Mouse (Mus musculus) heart, postnatal 36 days (tissue): ENCODE data around the gene Alg5. TPM values are rescaled to one million over a fixed set of nuclear protein-coding genes. Genes with fewer than 3 reads are reported as not detected.
"Not testable (repeated sequence)": the region's sequence is repeated elsewhere in the genome, so short reads cannot be mapped to it uniquely, and the experiment has no call there.

Source experiments
- DNase-seq, 2 experiments: peaks; one replicate each; pipeline ENCODE4 v3.0.0; 2021 to 2022
- intact Hi-C: fragments of 180-260 bp; cut with DNase I; formaldehyde crosslinking; loops from one replicate; pipeline ENCODE4 v1.15.1; 2025
- total RNA-seq, 2 experiments: library from RNA; stranded (reverse); gene quantifications; 2 replicates each; pipeline ENCODE4 v1.2.3; 2021

Alg5 gene
- total RNA-seq, 2 experiments from 2014 or later = 9.9 to 11.5 TPM

DNA sequence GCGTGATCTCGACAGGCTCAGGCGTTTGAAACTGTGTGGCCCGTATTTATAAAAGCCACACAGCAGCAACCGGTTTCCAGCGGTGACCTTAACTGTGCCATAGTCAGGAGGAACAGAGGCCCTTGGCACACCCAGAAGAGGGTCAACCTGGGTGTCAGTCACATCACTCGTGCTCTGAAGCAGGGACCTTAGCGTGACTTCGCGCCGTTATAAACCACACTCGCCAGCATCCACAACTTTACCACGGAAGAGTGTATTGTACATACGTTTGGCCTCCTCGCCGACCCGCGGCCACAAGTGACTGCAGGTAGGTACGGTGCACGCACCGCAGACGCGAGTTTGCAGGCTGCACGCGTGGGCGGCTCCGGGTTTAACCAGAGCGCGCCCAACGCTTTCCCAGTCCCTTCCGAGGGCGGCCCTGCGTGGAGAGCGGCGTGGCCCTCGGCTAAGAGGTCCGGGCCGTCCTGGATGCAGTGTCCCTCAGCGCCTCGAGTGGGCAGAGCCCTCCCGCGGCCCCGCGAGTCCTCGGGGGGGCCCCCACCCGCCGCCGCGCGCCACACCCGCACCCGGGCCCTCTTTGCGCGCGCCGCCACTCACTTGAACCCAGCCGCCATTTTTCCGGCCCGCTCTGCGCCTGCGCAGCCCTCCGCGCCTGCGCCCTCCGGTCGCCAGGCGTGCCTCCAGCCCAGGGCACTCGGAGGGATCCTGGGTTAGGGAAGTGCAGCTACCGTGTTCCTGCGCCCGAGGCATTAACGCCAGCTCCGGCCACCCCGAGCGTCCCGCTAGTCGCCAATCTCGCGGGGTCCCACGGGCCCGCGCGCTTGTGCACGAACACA lies 710 bp upstream of the Alg5 start:
- peak; percentile 90 to 95 for DNase-seq

DNA sequence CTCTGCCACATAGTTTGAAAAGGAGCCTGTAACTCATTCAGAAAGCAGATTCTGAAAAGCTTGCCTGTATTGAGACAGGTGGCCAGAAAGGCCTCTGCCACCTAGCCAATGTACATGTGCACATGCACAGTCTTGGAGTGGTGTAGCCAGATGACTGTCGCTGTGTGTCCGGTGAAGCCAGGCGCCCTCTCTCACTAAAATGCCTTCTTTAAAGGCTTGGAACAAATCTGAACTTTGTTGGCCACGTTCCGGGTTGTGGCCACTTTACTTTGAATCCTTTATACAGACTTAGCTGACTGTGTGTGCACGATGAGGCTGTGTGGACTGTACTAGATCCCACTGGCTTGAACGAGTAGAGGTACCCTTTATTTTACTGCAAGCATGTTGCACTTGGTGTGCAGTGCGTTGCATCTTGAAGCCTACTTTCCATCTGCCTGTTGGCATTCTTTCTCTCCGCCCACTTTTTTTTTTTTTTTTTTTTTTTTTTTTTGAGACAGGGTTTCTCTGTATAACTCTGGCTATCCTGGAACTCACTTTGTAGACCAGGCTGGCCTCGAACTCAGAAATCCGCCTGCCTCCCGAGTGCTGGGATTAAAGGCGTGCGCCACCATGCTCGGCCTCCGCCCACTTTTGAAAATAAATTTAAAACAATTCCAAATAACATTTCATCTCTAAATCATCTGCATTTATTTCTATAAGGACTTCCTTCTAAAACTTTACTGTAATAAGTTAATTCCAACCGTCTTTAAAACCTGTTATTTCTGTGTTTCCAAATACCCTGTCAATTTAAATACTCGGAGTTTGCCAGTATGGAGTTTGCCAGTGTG lies 975 bp downstream of the Alg5 start:
- DNase-seq = peak in 1 of 2 experiments; percentile 13
- intact Hi-C loops = loop anchor here (5.0 kb wide), 1 partner anchor 71 kb away; the partner anchor contains the start of gene Rfxap

More for the DNA sequence above, 710 bp upstream of the Alg5 start:
- intact Hi-C loops = loop anchor here (5.0 kb wide), 2 partner anchors 37 to 73 kb away; partner anchors contain the start of gene Rfxap

DNA sequence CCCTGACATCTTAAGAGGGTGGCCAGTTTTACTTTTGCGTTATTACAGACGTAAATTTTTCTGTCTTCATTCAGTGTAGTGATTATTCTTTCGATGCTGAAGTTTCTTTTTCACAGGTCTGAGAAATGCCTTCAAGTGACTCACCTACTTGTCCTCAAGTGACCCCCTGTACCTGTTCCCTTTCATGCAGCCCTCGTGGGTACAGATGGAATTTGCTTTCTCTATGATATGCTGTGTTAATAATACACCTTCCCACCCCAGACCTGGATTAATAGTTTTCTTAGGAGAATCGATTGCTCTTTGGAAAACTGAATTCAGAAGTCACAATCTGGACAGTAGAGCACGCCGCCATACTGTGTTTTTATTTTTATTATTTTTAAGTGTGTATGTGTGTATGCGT lies 2.0 kb downstream of the Alg5 start:
- no peak for DNase-seq
- intact Hi-C loops = loop anchor here (5.0 kb wide), 1 partner anchor 70 kb away; the partner anchor contains the start of gene Rfxap

DNA sequence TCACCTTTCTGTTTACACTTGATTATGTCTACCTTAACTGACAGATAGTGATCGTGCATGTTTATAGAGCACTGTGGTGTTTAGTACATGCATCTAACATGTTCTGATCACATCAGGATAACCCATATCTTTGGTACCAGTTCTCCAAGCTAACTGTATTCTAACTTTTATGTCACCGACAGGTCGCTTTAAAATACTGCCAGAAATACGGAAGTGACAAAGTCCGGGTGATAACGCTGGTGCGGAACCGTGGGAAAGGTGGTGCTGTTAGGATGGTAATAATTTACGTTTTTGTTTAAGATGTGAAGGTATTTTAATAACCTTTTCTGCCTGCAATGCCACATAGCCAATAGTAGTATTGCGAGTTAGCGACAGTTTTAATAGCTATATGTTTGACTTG lies 6.6 kb downstream of the Alg5 start:
- intact Hi-C loops = no loop called here
- no peak for DNase-seq

DNA sequence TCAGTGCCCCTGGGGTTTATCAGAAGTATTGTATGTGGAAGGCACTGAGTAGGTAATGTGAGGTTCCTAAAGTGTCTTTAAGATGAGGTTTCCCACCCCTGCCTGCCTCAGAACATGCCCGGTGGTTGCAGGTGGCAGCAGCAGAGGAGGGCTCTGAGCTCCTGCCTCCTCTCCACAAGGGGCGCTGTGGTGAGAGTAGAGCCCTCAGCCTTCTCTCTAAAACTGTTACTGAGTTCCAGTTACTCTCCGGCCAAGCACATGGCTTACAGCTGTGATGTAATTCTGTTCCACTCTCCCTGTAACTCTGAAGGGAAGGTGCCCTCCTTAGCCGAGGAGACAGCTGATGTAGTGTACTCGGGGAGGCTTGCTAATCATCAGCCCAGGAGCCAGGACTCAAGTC lies 10.5 kb downstream of the Alg5 start:
- no peak for DNase-seq
- intact Hi-C loops = no loop called here

DNA sequence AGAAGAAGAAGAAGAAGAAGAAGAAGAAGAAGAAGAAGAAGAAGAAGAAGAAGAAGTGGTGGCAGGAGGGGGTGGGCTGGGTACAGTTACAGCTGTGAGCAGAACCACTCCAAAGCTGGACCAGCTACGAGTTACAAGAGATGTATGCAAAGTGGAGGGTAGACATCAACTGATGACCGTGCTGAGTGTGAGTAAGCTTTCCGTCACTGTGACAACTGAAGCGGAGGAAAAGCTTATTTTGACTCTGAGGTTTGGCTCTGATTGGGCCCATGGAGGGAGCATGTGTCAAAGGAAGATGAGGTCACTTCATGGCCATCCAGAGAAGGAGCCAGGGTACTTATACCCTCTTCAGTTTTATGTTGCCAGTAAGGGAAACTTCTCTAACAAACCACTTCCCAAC lies 18.1 kb downstream of the Alg5 start:
- DNase-seq = no peak
- intact Hi-C loops = no loop called here

DNA sequence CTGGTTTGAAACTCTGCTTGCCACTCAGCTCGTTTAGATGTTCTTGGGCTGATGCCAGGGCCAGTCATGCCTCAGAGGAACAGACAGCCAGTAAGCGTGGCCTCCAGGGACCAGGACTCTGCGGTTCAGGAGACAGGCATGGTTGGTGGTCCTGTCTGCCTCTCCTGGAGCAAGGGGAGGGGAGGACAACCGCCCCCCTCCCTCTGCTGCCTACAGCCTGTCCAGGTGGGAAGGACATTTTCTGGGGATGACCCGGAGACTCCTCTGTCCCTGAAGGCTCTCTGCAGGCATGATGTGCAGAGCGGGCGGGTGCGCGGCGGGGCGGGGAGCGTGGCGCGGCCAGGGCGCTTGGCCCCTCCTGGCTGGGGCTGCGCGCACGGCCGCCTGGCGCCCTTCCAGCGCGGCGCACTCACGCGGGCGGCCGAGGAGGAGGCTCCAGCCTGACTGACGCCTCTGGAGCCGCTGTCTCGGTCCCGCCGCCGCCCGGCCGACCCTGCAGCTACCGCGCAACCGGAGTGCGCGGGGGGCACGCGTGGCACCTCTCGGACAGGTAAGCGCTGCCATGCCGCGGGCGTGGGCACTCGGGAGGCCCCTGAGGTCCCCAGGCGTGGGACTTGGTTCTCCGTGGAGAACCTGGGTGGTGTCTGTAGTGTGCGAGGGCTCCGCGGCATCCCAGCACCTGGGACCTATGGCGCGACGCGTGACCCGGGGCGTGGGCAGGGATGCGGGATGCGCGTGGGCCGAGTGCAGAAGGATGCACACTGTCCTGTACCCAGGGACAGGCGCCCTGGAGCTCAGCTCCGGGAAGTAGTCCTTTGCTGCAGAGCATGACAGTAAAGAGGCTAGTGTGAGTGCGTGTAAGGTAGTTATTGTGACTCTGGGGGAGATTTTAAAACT lies 20.1 kb downstream of the Alg5 start, which contains the start of gene Smad9:
Gene Smad9, plus strand, starts transcription at position 438 of the 897 bp plus-strand sequence.
- peak; percentile 63 to 65 for DNase-seq
- intact Hi-C loops = no loop called here

DNA sequence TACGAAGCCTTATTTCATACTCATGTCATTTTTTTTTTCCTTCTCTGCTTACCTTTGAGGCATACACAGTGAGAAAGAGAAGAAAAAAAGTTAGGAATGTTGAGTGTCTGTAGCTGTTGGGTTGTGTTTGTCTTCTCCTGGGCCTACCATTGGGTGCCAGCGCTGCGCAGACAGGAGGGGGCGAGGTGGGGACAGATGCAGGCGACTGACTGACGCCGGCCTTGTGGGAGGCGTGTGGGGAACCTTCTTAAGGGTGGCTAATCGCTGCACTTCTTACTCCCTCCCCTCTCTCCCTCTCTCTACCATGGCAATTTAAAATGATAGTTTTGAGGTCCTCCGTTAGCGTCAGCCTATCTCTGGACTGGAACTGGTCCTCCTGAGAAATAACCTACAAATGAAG lies 20.7 kb downstream of the Alg5 start:
- intact Hi-C loops = no loop called here
- DNase-seq = peak; percentile 8 to 17

DNA sequence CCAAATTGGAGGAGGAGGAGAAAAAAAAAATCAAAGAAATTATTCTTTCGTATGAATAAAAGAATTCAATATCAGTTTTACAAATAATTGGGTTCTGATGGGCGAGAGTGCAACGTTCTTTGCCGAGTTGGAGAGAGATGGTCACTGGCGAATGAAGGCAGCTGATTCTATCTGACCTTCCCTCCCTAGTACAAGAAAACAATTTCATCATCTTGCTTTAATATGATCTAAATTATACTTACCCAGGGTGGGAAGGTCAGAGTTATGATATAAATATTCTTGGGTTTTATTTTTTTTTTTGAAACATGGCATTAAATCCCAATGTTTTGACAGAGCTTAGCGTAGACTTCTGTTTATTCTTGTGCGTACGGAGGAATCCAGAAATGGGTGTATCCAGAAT lies 22.1 kb downstream of the Alg5 start:
- intact Hi-C loops = no loop called here
- DNase-seq = no peak

DNA sequence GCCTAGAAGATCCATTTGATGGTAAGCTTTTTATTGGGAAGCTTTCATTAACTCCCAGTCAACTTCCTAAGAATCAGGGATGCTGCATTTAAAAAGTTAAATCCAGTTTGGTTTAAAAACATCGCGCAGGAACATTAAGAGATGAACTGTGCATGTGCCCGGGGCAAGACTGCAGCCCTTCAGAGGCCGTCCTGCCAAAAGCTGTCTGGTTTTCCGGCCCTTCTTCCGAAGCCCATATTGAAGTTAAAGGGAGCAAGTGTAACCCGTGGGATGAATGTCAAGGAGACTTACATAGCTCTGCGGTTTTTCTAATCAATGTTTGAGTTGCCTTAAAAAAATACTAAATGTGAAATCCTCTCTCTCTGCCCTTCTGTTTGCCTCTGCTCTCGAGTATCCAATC lies 23.9 kb downstream of the Alg5 start:
- intact Hi-C loops = no loop called here

DNA sequence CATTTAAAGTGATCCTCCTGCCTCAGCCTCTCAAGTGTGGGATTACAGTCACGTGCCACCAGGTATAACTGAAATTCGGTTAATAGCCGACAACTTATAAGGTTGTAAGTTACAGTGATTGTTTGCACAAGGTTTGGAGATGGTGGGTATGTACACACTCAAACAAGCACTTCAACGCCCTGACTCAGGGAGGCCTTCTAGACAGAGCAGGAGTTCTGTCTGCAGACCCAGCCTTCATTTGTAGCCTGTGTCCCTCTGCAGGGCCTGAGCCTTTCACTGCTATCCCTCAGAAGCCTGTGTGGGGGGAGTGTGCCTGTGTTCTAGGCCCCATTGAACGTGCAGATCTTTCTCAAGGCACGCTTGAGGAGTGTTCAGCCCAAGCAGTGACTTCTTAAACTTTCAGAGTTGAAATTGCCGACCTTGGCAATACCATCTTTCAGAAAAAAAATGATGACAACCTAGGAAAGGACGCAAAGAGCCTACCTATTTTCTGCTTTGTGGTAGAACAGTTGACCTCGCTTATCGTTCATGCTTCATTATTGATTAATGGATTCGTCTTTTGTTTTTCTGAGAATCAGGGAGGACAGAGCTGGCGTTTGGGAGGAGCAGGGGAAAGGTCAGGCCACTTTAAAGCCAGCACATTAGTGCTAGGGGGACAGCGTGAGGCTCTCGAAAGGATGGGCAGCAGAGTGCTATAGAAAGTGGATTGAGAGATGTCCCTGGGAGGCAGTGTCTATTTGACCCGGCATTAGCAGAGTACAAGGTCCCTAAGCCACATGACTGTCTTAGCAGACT lies 25.2 kb downstream of the Alg5 start:
- intact Hi-C loops = no loop called here
- no peak for DNase-seq

More for the DNA sequence above, 23.9 kb downstream of the Alg5 start:
- no peak for DNase-seq

DNA sequence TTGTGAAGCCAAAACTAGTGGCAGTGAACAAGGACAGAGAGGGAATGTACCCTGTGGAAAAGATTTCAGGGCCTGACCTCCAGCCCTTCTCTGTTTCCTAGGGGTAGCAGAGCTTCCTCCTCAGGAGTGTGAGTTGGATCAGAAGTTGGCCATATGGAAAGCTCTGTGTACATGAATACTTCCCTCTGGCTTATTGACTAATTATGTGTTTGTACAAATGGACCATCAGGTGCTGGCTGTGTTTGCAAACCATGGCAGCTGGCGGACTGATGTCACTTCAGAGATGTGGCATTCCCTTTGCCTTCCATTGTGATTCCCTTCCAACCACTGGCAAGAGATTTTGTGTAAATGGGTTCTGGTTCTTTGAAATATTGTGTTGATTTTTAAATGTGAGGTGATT lies 25.9 kb downstream of the Alg5 start:
- DNase-seq = no peak
- intact Hi-C loops = no loop called here

DNA sequence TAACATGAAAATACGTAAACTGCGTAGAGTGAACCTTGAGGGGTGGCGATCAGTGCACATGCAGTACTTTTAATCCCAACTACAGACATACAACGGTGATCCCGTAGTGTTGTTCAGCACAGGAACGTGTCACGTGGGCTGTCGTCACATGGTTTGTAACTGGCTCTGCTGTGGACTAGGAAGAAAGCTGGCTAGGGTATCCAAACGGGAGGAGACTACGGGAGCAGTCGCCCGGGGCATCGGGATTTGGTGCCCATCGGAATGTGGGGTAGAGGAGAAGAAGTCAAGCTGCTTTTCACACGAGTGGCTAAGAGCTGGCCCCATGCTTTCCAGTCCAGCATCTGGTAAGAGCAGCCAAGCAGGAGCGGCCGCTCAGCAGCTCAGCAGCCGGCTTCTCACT lies 29.1 kb downstream of the Alg5 start:
- intact Hi-C loops = no loop called here
- DNase-seq = peak; percentile 21 to 36

DNA sequence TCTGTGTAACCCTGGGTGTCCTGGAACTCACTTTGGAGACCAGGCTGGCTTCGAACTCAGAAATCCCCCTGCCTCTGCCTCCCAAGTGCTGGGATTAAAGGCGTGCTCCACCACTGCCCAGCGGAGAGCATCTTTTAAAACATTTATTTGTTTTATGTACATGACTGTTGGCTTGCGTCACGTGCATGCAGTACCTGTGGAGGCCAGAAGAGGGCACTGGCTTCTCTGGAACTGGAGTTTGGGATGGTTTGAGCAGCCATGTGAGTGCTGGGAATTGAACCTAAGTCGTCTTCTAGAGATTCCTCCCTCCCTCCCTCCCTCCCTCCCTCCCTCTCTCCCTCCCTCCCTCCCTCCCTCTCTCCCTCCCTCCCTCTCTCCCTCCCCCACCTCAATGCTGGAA lies 30.2 kb downstream of the Alg5 start:
- DNase-seq, intact Hi-C loops: not testable (repeated sequence)

DNA sequence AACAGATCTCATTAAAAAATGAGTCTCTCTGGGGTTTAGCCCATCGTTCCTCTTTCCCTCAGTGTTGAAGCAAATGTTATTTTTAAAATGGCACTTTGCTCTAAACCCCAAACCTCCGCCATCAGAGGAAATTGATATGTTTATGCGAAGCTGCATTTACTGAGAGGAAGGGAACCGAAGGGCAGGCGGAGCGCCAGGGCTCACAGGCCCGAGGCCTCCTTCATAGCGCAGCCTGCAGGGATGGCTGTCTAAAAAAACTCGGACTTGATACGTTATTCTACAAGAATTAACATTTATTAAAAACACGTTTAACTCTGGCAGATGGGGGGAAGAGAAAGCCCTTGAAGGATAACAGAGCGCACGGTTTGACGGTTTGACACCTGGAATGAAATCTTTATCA lies 30.7 kb downstream of the Alg5 start:
- intact Hi-C loops = no loop called here
- DNase-seq = no peak

DNA sequence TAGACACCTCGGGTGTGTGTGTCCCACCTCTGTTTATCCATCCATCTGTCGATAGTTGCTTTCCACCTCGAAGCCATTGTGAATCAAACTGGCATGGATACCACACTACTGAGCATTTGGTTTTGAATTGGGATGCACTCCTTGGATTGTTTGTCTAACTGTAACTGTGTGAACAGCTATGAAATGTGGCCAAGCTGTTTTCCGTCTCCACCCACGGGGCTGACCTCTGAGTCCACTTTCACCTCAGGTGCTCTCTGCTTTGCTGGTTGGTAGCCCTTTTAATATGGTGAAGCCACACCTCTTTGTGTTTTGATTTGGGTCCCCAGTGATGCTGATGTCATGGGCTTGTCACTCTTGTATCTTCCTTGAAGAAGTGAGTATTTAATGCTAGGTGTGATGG lies 31.5 kb downstream of the Alg5 start:
- intact Hi-C loops = no loop called here

DNA sequence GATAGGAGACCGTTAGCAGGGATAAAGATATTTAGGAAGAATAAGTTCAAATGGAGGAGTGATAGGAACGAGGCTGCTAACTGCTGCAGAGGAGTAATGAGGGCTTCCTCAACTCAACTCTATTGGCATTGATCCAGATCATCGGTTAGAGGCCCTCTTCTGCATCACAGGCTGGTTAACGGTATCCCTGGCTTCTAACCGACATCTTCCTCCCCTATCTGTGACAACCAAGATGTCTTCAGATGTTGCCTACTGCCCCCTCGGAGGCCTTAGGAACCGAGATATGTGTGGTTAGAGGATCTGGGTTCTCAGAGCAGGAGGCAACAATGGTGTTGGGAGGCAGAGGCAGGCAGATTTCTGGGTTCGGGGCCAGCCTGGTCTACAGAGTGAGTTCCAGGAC lies 33.3 kb downstream of the Alg5 start:
- DNase-seq = no peak
- intact Hi-C loops = no loop called here

More for the DNA sequence above, 31.5 kb downstream of the Alg5 start:
- no peak for DNase-seq

DNA sequence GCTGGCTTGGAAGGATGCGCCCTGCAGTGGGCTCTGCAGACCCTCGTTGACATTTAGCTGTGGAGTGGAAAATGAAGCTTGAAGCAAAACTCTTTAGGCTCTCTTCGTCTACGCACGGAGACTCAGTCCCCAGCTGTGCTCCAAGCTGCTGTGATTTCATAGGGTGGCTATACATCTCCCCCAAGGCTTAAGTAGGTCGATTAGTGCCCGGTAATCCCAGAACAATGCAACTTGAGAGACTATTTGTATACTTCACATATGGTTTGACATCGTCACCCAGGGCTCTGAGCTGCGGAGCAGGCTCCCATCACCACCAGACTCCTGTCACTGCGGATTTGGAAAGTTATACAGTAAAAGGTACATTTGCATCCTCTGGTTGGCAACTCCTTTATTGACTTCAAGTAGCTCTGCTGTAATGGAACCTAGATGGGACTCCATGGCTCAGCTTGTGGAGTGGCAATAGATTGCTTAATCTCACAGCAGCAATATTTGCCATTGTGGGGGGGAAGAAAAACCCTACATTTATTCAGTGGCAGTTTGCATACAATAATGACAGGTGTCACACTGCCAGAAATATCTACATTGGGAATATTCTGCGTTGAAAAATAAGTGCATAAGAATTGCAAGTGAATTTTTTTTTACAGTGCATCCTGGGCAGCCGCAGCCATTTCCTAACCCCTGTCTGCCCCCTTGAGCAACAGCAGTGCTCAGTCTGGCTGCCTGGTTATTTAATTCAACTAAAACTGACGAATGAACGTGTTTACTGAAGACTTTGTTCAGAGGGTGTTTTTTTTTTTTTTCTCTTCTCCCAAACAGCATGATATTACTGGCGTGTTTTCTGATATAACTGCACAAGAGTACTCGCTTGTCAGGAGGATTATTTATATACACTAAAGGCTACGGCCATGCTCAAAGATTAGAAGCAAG lies 34.3 kb downstream of the Alg5 start:
- intact Hi-C loops = no loop called here
- DNase-seq = no peak

DNA sequence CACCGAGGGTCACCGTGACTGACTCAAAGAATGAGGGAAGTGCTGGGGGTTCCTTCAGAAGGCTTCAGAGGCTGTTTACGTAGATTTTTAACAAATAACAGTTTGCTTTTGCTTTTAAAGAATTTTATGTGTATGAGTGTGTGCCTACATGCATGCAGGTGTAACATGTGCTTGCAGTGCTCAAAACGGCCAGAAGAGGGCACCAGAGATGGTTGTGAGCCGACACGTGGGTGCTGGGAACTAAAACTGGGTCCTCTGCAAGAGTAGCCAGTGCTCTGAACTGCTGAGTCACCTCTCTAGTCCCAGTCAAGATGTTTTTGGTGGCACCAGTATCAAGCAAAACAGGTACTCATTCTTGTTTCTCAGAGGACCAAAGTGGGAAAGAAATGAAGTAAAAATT lies 38.3 kb downstream of the Alg5 start:
- no peak for DNase-seq
- intact Hi-C loops = no loop called here
